Mouse (Mus musculus): ENCODE data around the gene Trh.

Trh gene

DNA sequence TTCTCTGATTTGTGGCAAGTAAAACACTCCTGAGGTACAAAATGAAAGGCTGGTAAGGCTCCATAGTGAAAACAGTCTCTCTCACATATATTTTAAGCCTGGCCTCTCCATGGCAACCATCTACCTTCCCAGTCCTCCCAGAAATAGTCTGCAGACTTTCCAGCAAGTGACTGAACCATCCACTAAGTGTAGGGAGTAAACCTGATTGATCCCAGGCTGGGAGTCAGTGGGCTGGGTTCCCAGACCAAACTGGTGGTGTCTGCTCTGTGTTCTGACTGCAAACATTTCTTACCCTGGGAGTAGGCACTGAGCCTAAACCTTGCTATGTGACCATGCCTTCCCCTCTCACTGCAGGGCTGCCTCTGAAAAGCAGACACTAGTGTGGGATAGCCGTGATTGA, 19.5 kb downstream of the Trh start:
- DNase-seq (ENCODE audit: low spot score in 2 of 2): peak; percentile 9 to 49

GRCm38 (mm10) chr6:92222021-92222420, 22.4 kb downstream of the Trh start:
- DNase-seq (ENCODE audit: low spot score in 2 of 2): no peak

- no peak for DNase-seq (ENCODE audit: low spot score in 2 of 2)
These were observed 22.8 kb downstream of the Trh start for GRCm38 (mm10) chr6:92221604-92222003.

- DNase-seq (ENCODE audit: low spot score in 2 of 2): peak; percentile 22 to 59
These were observed 25.0 kb downstream of the Trh start for GRCm38 (mm10) chr6:92219445-92219844.

DNA sequence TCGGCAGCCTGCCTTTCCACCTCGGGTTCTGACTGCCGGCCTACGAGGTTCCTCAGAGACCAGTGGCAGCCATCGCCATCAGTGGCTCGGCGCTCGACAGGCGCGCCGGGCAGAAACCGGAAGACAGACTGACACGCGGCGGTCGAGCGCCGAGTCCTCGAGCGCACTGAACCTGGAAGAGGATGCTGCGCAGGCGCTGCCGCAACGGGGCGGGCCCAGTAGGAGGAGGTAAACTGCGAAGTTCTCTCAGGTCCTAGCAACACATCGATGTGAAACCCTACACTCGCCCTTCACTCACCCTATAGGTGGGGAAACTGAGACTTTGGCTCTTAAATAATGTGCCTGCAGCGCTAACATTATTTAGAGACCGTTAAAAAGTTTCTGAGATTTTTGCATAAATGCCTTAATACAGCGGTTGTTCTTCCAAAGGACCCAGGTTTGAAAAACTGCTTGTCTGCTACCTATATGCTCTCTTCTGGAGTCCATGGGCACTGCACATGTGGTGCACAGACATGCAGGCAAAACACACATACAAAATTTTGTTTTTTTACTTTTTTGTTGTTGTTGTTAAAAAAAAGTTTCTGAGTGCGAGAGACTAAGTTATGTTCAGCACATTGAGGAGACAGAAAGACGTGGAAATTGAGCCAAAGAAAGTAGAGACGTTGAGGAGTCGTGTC, 29.5 kb downstream of the Trh start, which contains the start of gene Rbsn:
Gene Rbsn (minus strand): TSS at position 153 of the 677 bp plus-strand sequence.
- DNase-seq (ENCODE audit: low spot score in 2 of 2): peak; percentile 87 to 94

DNA sequence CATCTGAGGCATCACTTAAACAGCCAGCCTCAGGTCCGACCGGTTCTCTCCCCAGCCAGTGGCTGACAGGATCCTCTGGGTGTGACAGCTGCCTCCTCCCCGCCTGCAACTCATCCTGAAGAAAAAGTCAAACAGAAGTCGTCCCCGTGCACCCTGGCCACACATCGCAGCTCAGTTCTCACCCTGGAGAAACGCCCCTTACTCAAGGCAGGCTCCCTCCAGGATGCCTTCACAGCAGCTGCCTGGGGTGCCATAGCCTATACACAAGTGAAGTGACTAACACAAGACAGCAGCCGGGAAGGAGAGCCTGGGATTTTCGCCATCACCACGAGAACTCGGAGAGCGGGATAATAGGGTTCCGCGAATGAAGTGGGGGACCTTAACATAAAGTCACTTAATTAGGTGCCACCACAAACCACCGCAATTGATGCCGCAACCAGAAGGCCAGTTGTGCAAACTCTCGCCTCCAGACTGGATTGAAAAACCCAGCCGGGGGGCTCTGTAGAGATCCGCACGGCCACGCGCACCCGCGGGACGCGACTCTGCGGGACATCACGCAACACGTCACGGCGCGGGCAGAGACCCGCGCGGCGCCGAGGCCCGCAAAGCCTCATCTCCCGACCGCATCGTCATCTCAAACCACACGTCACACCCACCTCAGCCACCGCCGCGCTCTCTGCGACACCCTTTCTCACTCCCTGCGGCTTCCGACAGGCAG, 30.2 kb downstream of the Trh start:
- peak in 1 of 2 experiments; percentile 13 for DNase-seq (ENCODE audit: low spot score in 2 of 2)

DNA sequence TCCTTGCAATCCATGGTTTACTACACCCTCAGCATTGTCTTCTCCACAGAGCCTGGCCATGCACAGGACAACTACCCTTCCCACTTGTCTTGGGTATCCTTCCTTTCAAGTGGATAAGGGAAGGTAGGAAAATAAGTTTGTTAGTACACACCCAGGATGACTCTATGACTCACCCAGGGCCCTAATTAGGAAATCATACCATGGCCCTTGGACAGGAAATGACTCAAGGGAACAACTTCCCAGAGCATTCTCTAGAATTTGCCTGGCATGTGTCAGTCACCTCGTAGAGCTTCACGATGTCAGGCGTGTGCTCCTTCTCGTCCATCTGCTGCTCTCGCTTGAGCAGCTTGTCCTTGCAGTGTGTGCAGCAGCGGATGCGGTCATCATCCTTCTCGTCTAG, 45.0 kb downstream of the Trh start:
- DNase-seq (ENCODE audit: low spot score in 2 of 2): no peak
